Mouse (Mus musculus) NIH3T3 (cell line): ENCODE data around the gene Scgb1b3.

Experiments
- DNase-seq: peaks from one replicate; pipeline ENCODE4 v3.0.0-alpha.2; 2012; ENCODE audit warnings: low read depth

Scgb1b3 gene

GRCm38 (mm10) chr7:31375292-31375691, at the start of gene Scgb1b3:
TSS of gene Scgb1b3 (plus strand) at chr7:31375592.
- no peak for DNase-seq

GRCm38 (mm10) chr7:31362022-31362560, 13.3 kb upstream of the Scgb1b3 start, which contains the start of gene Scgb2b3:
TSS of gene Scgb2b3 (minus strand) at chr7:31362072.
- no peak for DNase-seq
